Mouse (Mus musculus): ENCODE data around the gene BC029722. TPM values are rescaled to one million over a fixed set of nuclear protein-coding genes. Genes with fewer than 3 reads are reported as not detected.

Gene BC029722
- polyA plus RNA-seq, 1 experiment from 2014 or later: 28.4 TPM

GRCm38 (mm10) chr2:155816179-155816578 is 3.0 kb downstream of the BC029722 start:
- Histone ChIP-seq H3K9ac (ENCODE audit: low read depth, low read length) (no peak overlapping the region), H3K27ac (no peak overlapping the region), H3K4me3 (replicated peaks; ENCODE audit: low read depth, low read length) (no peak overlapping the region), H3K9me3 (replicated peaks; ENCODE audit: low read length) (no peaks in the 10 kb centered on the region), H3K27me3 (ENCODE audit: insufficient read depth, low read length) (no peaks in the 10 kb centered on the region), H3K4me1 (replicated peaks; ENCODE audit: insufficient read depth, low read length) (peaks cover 6% of the 10 kb centered on the region; the same call in 1 of the 2 replicates), H3K36me3 (ENCODE audit: insufficient read depth, low read length) (peaks cover 10% of the 10 kb centered on the region; the same call in 1 of the 2 replicates), H3K4me2 (ENCODE audit: low read length) (no peak overlapping the region)
- no peak for ATAC-seq (replicated peaks; ENCODE audit: low FRiP score, low read depth)
- 100% methylated on average over 1 of the region's 1 CpGs for WGBS
- no peak for TF ChIP-seq CTCF (IDR thresholded peaks at IDR 0.05; ENCODE audit: low read depth)
- no peak for DNase-seq (ENCODE audit: low spot score)

- Histone ChIP-seq H3K4me2 (ENCODE audit: low read length) (no peak overlapping the region), H3K9ac (ENCODE audit: low read depth, low read length) (no peak overlapping the region), H3K4me3 (replicated peaks; ENCODE audit: low read depth, low read length) (no peak overlapping the region), H3K4me1 (replicated peaks; ENCODE audit: insufficient read depth, low read length) (peaks cover 6% of the 10 kb centered on the region; the same call in 1 of the 2 replicates), H3K27me3 (ENCODE audit: insufficient read depth, low read length) (no peaks in the 10 kb centered on the region), H3K9me3 (replicated peaks; ENCODE audit: low read length) (no peaks in the 10 kb centered on the region), H3K36me3 (ENCODE audit: insufficient read depth, low read length) (0 out of 2 replicates have a peak, but pooled peaks cover 2% of the 10 kb centered on the region), H3K27ac (no peak overlapping the region)
- ATAC-seq (replicated peaks; ENCODE audit: low FRiP score, low read depth): no peak
- WGBS: 13% methylated on average over 5 of the region's 5 CpGs
- TF ChIP-seq CTCF (IDR thresholded peaks at IDR 0.05; ENCODE audit: low read depth): no peak
- DNase-seq (ENCODE audit: low spot score): peak; percentile 52
Observed at GRCm38 (mm10) chr2:155814829-155815228, 4.4 kb downstream of the BC029722 start.

- no peak overlapping the region for H3K4me3 ChIP-seq (replicated peaks; ENCODE audit: low read depth, low read length)
- no peak overlapping the region for H3K27ac ChIP-seq
- no peak for ATAC-seq (replicated peaks; ENCODE audit: low FRiP score, low read depth)
- H3K36me3 ChIP-seq (ENCODE audit: insufficient read depth, low read length): no peaks in the 10 kb centered on the region
- no peaks in the 10 kb centered on the region for H3K27me3 ChIP-seq (ENCODE audit: insufficient read depth, low read length)
- H3K9me3 ChIP-seq (replicated peaks; ENCODE audit: low read length): no peaks in the 10 kb centered on the region
- no peak for DNase-seq (ENCODE audit: low spot score)
- H3K4me1 ChIP-seq (replicated peaks; ENCODE audit: insufficient read depth, low read length): 0 out of 2 replicates have a peak, but pooled peaks cover 4% of the 10 kb centered on the region
- no peak overlapping the region for H3K9ac ChIP-seq (ENCODE audit: low read depth, low read length)
- 80% methylated on average over 4 of the region's 4 CpGs for WGBS
- no peak for TF ChIP-seq CTCF (IDR thresholded peaks at IDR 0.05; ENCODE audit: low read depth)
- H3K4me2 ChIP-seq (ENCODE audit: low read length): no peak overlapping the region
Observed at GRCm38 (mm10) chr2:155812637-155813036, 6.6 kb downstream of the BC029722 start.

- Histone ChIP-seq H3K9me3 (replicated peaks; ENCODE audit: low read length) (no peaks in the 10 kb centered on the region), H3K4me3 (replicated peaks; ENCODE audit: low read depth, low read length) (no peak overlapping the region), H3K9ac (ENCODE audit: low read depth, low read length) (no peak overlapping the region), H3K36me3 (ENCODE audit: insufficient read depth, low read length) (no peaks in the 10 kb centered on the region), H3K4me2 (ENCODE audit: low read length) (no peak overlapping the region), H3K27me3 (ENCODE audit: insufficient read depth, low read length) (no peaks in the 10 kb centered on the region), H3K27ac (no peak overlapping the region), H3K4me1 (replicated peaks; ENCODE audit: insufficient read depth, low read length) (0 out of 2 replicates have a peak, but pooled peaks cover 4% of the 10 kb centered on the region)
- WGBS: 38% methylated on average over 16 of the region's 16 CpGs
- peak; percentile 88 for TF ChIP-seq CTCF (IDR thresholded peaks at IDR 0.05; ENCODE audit: low read depth)
- DNase-seq (ENCODE audit: low spot score): peak; percentile 81
- no peak for ATAC-seq (replicated peaks; ENCODE audit: low FRiP score, low read depth)
Observed at GRCm38 (mm10) chr2:155811821-155812396, 7.3 kb downstream of the BC029722 start.

- 83% methylated on average over 4 of the region's 4 CpGs for WGBS
- Histone ChIP-seq H3K4me1 (replicated peaks; ENCODE audit: insufficient read depth, low read length) (0 out of 2 replicates have a peak, but pooled peaks cover 4% of the 10 kb centered on the region), H3K27me3 (ENCODE audit: insufficient read depth, low read length) (no peaks in the 10 kb centered on the region), H3K36me3 (ENCODE audit: insufficient read depth, low read length) (no peaks in the 10 kb centered on the region), H3K9ac (ENCODE audit: low read depth, low read length) (no peak overlapping the region), H3K9me3 (replicated peaks; ENCODE audit: low read length) (no peaks in the 10 kb centered on the region), H3K27ac (no peak overlapping the region), H3K4me2 (ENCODE audit: low read length) (no peak overlapping the region), H3K4me3 (replicated peaks; ENCODE audit: low read depth, low read length) (no peak overlapping the region)
- ATAC-seq (replicated peaks; ENCODE audit: low FRiP score, low read depth): no peak
- no peak for DNase-seq (ENCODE audit: low spot score)
- no peak for TF ChIP-seq CTCF (IDR thresholded peaks at IDR 0.05; ENCODE audit: low read depth)
Observed at GRCm38 (mm10) chr2:155809620-155810019, 9.6 kb downstream of the BC029722 start.

GRCm38 (mm10) chr2:155807408-155807807 is 11.8 kb downstream of the BC029722 start:
- Histone ChIP-seq H3K9ac (ENCODE audit: low read depth, low read length) (no peak overlapping the region), H3K4me3 (replicated peaks; ENCODE audit: low read depth, low read length) (no peak overlapping the region), H3K9me3 (replicated peaks; ENCODE audit: low read length) (no peaks in the 10 kb centered on the region), H3K4me2 (ENCODE audit: low read length) (no peak overlapping the region), H3K27me3 (ENCODE audit: insufficient read depth, low read length) (no peaks in the 10 kb centered on the region), H3K36me3 (ENCODE audit: insufficient read depth, low read length) (no peaks in the 10 kb centered on the region), H3K27ac (no peak overlapping the region), H3K4me1 (replicated peaks; ENCODE audit: insufficient read depth, low read length) (0 out of 2 replicates have a peak, but pooled peaks cover 4% of the 10 kb centered on the region)
- ATAC-seq (replicated peaks; ENCODE audit: low FRiP score, low read depth) (no peak), DNase-seq (ENCODE audit: low spot score) (no peak)
- TF ChIP-seq CTCF (IDR thresholded peaks at IDR 0.05; ENCODE audit: low read depth): no peak
- 39% methylated on average over 4 of the region's 4 CpGs for WGBS

All from kidney, postnatal 0 days (tissue).